Mouse (Mus musculus): ENCODE results near the gene Gbf1.

DNA sequence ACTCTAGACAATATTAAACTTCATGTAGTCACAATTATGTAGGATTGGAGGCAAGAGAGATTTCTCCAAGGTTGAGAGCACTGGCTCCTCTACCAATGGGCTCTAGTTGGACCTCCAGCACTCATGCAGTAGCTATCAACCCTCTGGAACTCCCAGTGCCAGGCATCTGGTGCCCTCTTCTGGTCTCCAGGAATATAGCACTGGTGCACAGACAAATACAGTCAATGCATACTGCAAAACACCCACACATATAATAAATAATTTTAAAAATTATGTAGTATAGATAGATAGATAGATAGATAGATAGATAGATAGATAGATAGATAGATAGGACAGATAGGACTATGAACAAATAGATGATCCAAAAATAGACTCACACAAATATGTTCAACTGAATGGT is 123.0 kb downstream of the Gbf1 start:
- TF ChIP-seq CTCF (conservative IDR thresholded peaks at IDR 0.05; ENCODE audit: insufficient read depth, insufficient read length, low read depth, low read length), result peak; percentile 53
- no peak for TF ChIP-seq POLR2A (IDR thresholded peaks at IDR 0.05; ENCODE audit: low read depth, low read length)

Measured in kidney, adult 2 months (tissue).